Mouse (Mus musculus) CH12.LX (cell line): ENCODE measurements at regions not wholly inside any gene's neighbourhood (a gene's known extent, or its start where the extent isn't known, plus 50 kb on each side); places are given as distances from the start of the nearest gene placed in this dataset.

ENCODE experiments used
- DNase-seq: peaks from one replicate; pipeline ENCODE4 v3.0.0-alpha.2; 2013; ENCODE audit errors: extremely low read depth
- H3K27ac ChIP-seq: 2 replicates; pipeline ENCODE4 v1.5.1; 2012; ENCODE audit warnings: low read depth, mild to moderate bottlenecking, control low read depth, moderate library complexity; ENCODE audit not compliant: insufficient read depth
- H3K27me3 ChIP-seq: replicated peaks from 2 replicates; pipeline ENCODE3; 2012; ENCODE audit warnings: inconsistent platforms
- H3K36me3 ChIP-seq, 2 experiments: replicated peaks in 1 of 2; 2 replicates each; pipeline versions ENCODE3 to v1.6.1; 2012; ENCODE audit warnings: inconsistent platforms in 1 of 2, low read length in 1 of 2, mild to moderate bottlenecking in 1 of 2, mixed read lengths in 1 of 2, moderate library complexity in 1 of 2; ENCODE audit not compliant: control insufficient read depth in 1 of 2, insufficient read depth in 1 of 2
- H3K4me1 ChIP-seq, 2 experiments: 2 replicates each; pipeline ENCODE4 v1.6.1; 2012; ENCODE audit warnings: inconsistent platforms in 1 of 2, moderate library complexity in 1 of 2; ENCODE audit not compliant: insufficient read depth in 2 of 2, control insufficient read depth in 1 of 2
- H3K4me2 ChIP-seq: 2 replicates; pipeline ENCODE4 v1.6.1; 2012; ENCODE audit warnings: low read depth, mild to moderate bottlenecking, control low read depth; ENCODE audit not compliant: poor library complexity, insufficient read depth, severe bottlenecking
- H3K4me3 ChIP-seq, 3 experiments: fragments of 150-350 bp in 1 of 3; sonication (generic) in 1 of 3; replicated peaks in 1 of 3; 2 replicates each; pipeline versions ENCODE3 to v1.5.1; 2011 to 2012; ENCODE audit warnings: low read depth in 2 of 3, low read length in 2 of 3, mild to moderate bottlenecking in 2 of 3, moderate library complexity in 2 of 3, control low read depth in 1 of 3, improper control_type of control experiment in 1 of 3, inconsistent platforms in 1 of 3, mixed read lengths in 1 of 3; ENCODE audit not compliant: poor library complexity in 1 of 3
- H3K79me2 ChIP-seq: replicated peaks from 2 replicates; pipeline ENCODE4 v1.6.1; 2012; ENCODE audit warnings: mild to moderate bottlenecking, moderate library complexity; ENCODE audit not compliant: control insufficient read depth, poor library complexity, insufficient read depth, severe bottlenecking; ENCODE audit errors: extremely low read depth
- H3K9ac ChIP-seq: 2 replicates; pipeline ENCODE4 v1.6.1; 2012; ENCODE audit warnings: low read depth, mild to moderate bottlenecking, control low read depth, moderate library complexity; ENCODE audit not compliant: insufficient read depth
- H3K9me3 ChIP-seq: replicated peaks from 2 replicates; pipeline ENCODE3; 2012; ENCODE audit warnings: low read length, inconsistent platforms, mixed read lengths
- CHD1 ChIP-seq: IDR thresholded peaks from 2 replicates; pipeline ENCODE4 v1.6.1; 2012; ENCODE audit warnings: low read depth, low read length, improper control_type of control experiment, inconsistent platforms
- CHD2 ChIP-seq: IDR thresholded peaks from 2 replicates; pipeline ENCODE4 v1.6.1; 2011; ENCODE audit warnings: low read length, improper control_type of control experiment
- CTCF ChIP-seq, 2 experiments: IDR thresholded peaks in 1 of 2; conservative IDR thresholded peaks in 1 of 2; 2 replicates each; pipeline ENCODE4 v1.5.1; 2011 to 2012; ENCODE audit warnings: low read depth in 2 of 2, low read length in 2 of 2, improper control_type of control experiment in 1 of 2, inconsistent platforms in 1 of 2, mild to moderate bottlenecking in 1 of 2, moderate library complexity in 1 of 2
- ELF1 ChIP-seq: IDR thresholded peaks from 2 replicates; pipeline ENCODE4 v1.6.1; 2014; ENCODE audit warnings: low read depth, mild to moderate bottlenecking, inconsistent platforms, low read length, improper control_type of control experiment
- EP300 ChIP-seq: IDR thresholded peaks from 2 replicates; pipeline ENCODE4 v1.6.1; 2011; ENCODE audit warnings: low read length, improper control_type of control experiment
- ETS1 ChIP-seq: conservative IDR thresholded peaks from 2 replicates; pipeline ENCODE4 v1.6.1; 2012; ENCODE audit warnings: low read depth, mild to moderate bottlenecking, inconsistent platforms, low read length, improper control_type of control experiment, moderate library complexity
- GABPA ChIP-seq: IDR thresholded peaks from 2 replicates; pipeline ENCODE4 v1.6.1; 2012; ENCODE audit warnings: low read depth, low read length, improper control_type of control experiment, inconsistent platforms; ENCODE audit not compliant: insufficient replicate concordance
- HCFC1 ChIP-seq: IDR thresholded peaks from 2 replicates; pipeline ENCODE4 v1.6.1; 2012; ENCODE audit warnings: low read depth, mild to moderate bottlenecking, inconsistent platforms, low read length, improper control_type of control experiment
- JUN ChIP-seq: IDR thresholded peaks from 2 replicates; pipeline ENCODE4 v1.6.1; 2011; ENCODE audit warnings: low read depth, mild to moderate bottlenecking, low read length, improper control_type of control experiment, moderate library complexity; ENCODE audit not compliant: insufficient read depth
- JUND ChIP-seq: conservative IDR thresholded peaks from 2 replicates; pipeline ENCODE4 v1.6.1; 2011; ENCODE audit warnings: low read depth, low read length, improper control_type of control experiment
- MAFK ChIP-seq: IDR thresholded peaks from 2 replicates; pipeline ENCODE4 v1.6.1; 2011; ENCODE audit warnings: low read length, improper control_type of control experiment; ENCODE audit not compliant: insufficient replicate concordance
- MAX ChIP-seq: IDR thresholded peaks from 2 replicates; pipeline ENCODE4 v1.6.1; 2011; ENCODE audit warnings: low read length, improper control_type of control experiment
- MAZ ChIP-seq: IDR thresholded peaks from 2 replicates; pipeline ENCODE4 v1.6.1; 2012; ENCODE audit warnings: low read depth, mild to moderate bottlenecking, inconsistent platforms, low read length, improper control_type of control experiment, moderate library complexity
- NRF1 ChIP-seq: IDR thresholded peaks from 2 replicates; pipeline ENCODE4 v1.6.1; 2014; ENCODE audit warnings: low read depth, mild to moderate bottlenecking, inconsistent platforms, low read length, improper control_type of control experiment, moderate library complexity
- PAX5 ChIP-seq: IDR thresholded peaks from 2 replicates; pipeline ENCODE4 v1.6.1; 2012; ENCODE audit warnings: low read length, inconsistent platforms, mixed read lengths
- POLR2A ChIP-seq: IDR thresholded peaks from 2 replicates; pipeline ENCODE4 v1.6.1; 2011; ENCODE audit warnings: low read depth, mild to moderate bottlenecking, improper control_type of control experiment, low read length
- RAD21 ChIP-seq: IDR thresholded peaks from 2 replicates; pipeline ENCODE4 v1.6.1; 2011; ENCODE audit warnings: low read depth, mild to moderate bottlenecking, low read length, improper control_type of control experiment, moderate library complexity
- RCOR1 ChIP-seq: conservative IDR thresholded peaks from 2 replicates; pipeline ENCODE4 v1.6.1; 2012; ENCODE audit warnings: low read depth, mild to moderate bottlenecking, inconsistent platforms, low read length, improper control_type of control experiment
- SMC3 ChIP-seq: IDR thresholded peaks from 2 replicates; pipeline ENCODE4 v1.6.1; 2011; ENCODE audit warnings: low read depth, low read length, improper control_type of control experiment
- UBTF ChIP-seq: IDR thresholded peaks from 2 replicates; pipeline ENCODE4 v1.6.1; 2012; ENCODE audit warnings: low read depth, mild to moderate bottlenecking, inconsistent platforms, low read length, improper control_type of control experiment, moderate library complexity
- USF1 ChIP-seq: IDR thresholded peaks from 2 replicates; pipeline ENCODE4 v1.6.1; 2014; ENCODE audit warnings: low read depth, mild to moderate bottlenecking, inconsistent platforms, low read length, improper control_type of control experiment
- ZKSCAN1 ChIP-seq: IDR thresholded peaks from 2 replicates; pipeline ENCODE4 v1.6.1; 2012; ENCODE audit warnings: low read depth, inconsistent platforms, low read length, improper control_type of control experiment, borderline replicate concordance
- dilution Hi-C: fragments of 300-500 bp; cut with MboI; formaldehyde crosslinking; loops from 2 replicates; pipeline ENCODE4 v1.14.3; 2020; ENCODE audit warnings: low sequenced_read_pairs; ENCODE audit not compliant: extremely low pct_unique_long_range_greater_than_20kb, extremely low pct_ligation_motif_present
- in situ Hi-C: fragments of 300-500 bp; cut with MboI; formaldehyde crosslinking; loops from 3 replicates; pipeline ENCODE4 v1.14.3; 2019; ENCODE audit warnings: low sequenced_read_pairs, low pct_ligation_motif_present, low pct_unique_long_range_greater_than_20kb, mixed read lengths

DNA sequence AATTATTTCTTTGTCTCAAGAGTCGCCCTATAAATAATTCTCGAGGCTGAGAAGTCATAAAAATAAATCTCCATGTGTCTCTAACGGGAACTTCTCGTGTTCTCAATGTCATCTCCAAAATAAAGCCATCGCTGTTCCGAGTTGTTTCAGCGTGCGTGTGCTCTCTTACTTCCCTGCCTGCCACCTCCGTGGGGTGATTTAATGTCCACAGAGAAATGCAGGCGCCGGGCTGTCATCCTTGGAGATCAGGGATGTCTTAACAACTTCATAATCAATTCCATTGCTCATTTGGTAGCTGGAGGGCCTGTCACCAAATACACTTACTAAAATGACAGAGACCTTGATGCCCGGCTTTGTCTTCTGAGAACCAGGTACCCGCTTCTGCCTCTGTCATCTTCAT is 161.8 kb downstream of the Pmp22 start:
- no peak overlapping the region for H3K9ac ChIP-seq
- H3K4me3 ChIP-seq, result no peak overlapping the region
- H3K27ac ChIP-seq, result no peak overlapping the region
- no peaks in the 10 kb centered on the region for H3K36me3 ChIP-seq
- H3K79me2 ChIP-seq, result no peaks in the 10 kb centered on the region
- in situ Hi-C loops, result no loop called here
- no peaks in the 10 kb centered on the region for H3K27me3 ChIP-seq
- dilution Hi-C loops, result no loop called here
- no peaks in the 10 kb centered on the region; a peak in 1 of 4 replicates for H3K4me1 ChIP-seq
- TF ChIP-seq MAZ (no peak), UBTF (no peak), CHD1 (no peak), ZKSCAN1 (no peak), CTCF (conservative IDR thresholded peaks at IDR 0.05 in 1 of 2, IDR thresholded peaks at IDR 0.05 in 1 of 2; ENCODE audit: low read depth in 2 of 2, low read length in 2 of 2) (no peak), EP300 (no peak), RCOR1 (no peak), JUND (no peak), USF1 (no peak), ELF1 (no peak)
- TF ChIP-seq, all 38 proteins: peak for 0
- no peaks in the 10 kb centered on the region for H3K9me3 ChIP-seq
- H3K4me2 ChIP-seq, result no peak overlapping the region
- DNase-seq, result no peak

DNA sequence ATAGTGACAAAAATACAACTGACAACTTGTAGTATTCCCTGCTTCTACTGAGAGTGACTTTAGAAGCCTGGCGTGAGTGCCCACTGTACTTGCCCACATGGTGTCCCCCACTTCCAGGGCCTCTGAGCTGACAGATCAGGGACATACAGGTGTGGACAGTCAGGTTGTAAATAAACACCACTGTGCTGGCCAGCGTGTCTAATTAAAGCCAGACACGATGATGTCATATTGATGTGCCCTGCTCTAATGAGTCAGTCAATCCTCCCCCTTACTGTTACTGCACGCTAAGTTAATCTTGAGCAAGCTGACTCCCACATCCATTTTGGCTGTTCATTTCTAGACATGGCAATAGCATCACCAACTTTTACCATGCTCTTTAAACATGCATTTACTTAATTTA is 164.7 kb downstream of the Pmp22 start:
- Histone ChIP-seq H3K9ac (no peak overlapping the region), H3K79me2 (no peaks in the 10 kb centered on the region), H3K9me3 (no peaks in the 10 kb centered on the region), H3K27ac (no peak overlapping the region), H3K4me1 (no peaks in the 10 kb centered on the region), H3K4me2 (no peak overlapping the region), H3K4me3 (no peak overlapping the region), H3K27me3 (no peaks in the 10 kb centered on the region), H3K36me3 (no peaks in the 10 kb centered on the region)
- DNase-seq, result no peak
- in situ Hi-C loops, result no loop called here
- dilution Hi-C loops, result no loop called here
- no peak for TF ChIP-seq MAZ
- TF ChIP-seq MAX, result no peak
- no peak for TF ChIP-seq POLR2A
- TF ChIP-seq PAX5, result no peak
- no peak for TF ChIP-seq RAD21
- TF ChIP-seq ELF1, result no peak
- TF ChIP-seq RCOR1, result no peak
- no peak for TF ChIP-seq CHD2
- TF ChIP-seq MAFK, result no peak
- TF ChIP-seq JUN, result no peak
- TF ChIP-seq SMC3, result no peak
- no peak for TF ChIP-seq HCFC1
- no peak for TF ChIP-seq GABPA
- no peak for TF ChIP-seq ZKSCAN1
- TF ChIP-seq CHD1, result no peak
- no peak for TF ChIP-seq ETS1
- no peak for TF ChIP-seq NRF1
